Mouse (Mus musculus) forebrain, postnatal 0 days (tissue): ENCODE results near the gene Hoxa9. TPM values are rescaled to one million over a fixed set of nuclear protein-coding genes. Genes with fewer than 3 reads are reported as not detected.

ENCODE experiments used
- ATAC-seq: fragments of 200-750 bp; cut with Nextera tagmentation; 2 replicates; pipeline ENCODE4 v1.8.0; 2017; ENCODE audit warnings: mild to moderate bottlenecking, moderate library complexity
- DNase-seq: peaks from one replicate; pipeline ENCODE4 v3.0.0-alpha.2; 2015
- H3K27ac ChIP-seq: fragments of 300-500 bp; sonication (generic); 2 replicates; pipeline ENCODE4 v1.5.1; 2014; ENCODE audit warnings: low read depth, mild to moderate bottlenecking, antibody characterized with exemption, low read length, moderate library complexity, mixed read lengths
- H3K27me3 ChIP-seq: fragments of 300-500 bp; sonication (generic); 2 replicates; pipeline ENCODE4 v1.6.1; 2014; ENCODE audit warnings: mild to moderate bottlenecking, low read length, mixed read lengths; ENCODE audit not compliant: insufficient read depth
- H3K36me3 ChIP-seq: fragments of 300-500 bp; sonication (generic); 2 replicates; pipeline ENCODE4 v1.6.1; 2014; ENCODE audit warnings: mild to moderate bottlenecking, moderate library complexity; ENCODE audit not compliant: insufficient read depth
- H3K4me1 ChIP-seq: fragments of 300-500 bp; sonication (generic); 2 replicates; pipeline ENCODE4 v1.6.1; 2014; ENCODE audit warnings: antibody characterized with exemption; ENCODE audit not compliant: insufficient read depth
- H3K4me2 ChIP-seq: fragments of 300-500 bp; sonication (generic); 2 replicates; pipeline ENCODE4 v1.6.1; 2014; ENCODE audit warnings: low read depth, mild to moderate bottlenecking, moderate library complexity
- H3K4me3 ChIP-seq: fragments of 300-500 bp; sonication (generic); 2 replicates; pipeline ENCODE4 v1.5.1; 2014; ENCODE audit warnings: low read depth, low read length, mixed read lengths
- H3K9ac ChIP-seq: fragments of 300-500 bp; sonication (generic); 2 replicates; pipeline ENCODE4 v1.6.1; 2014; ENCODE audit warnings: mild to moderate bottlenecking
- H3K9me3 ChIP-seq: fragments of 300-500 bp; sonication (generic); 2 replicates; pipeline ENCODE4 v1.6.1; 2016; ENCODE audit warnings: low read length
- CTCF ChIP-seq: sonication (generic); IDR thresholded peaks from 2 replicates; pipeline ENCODE4 v1.5.1; 2016; ENCODE audit warnings: antibody characterized with exemption, control low read depth, low read depth
- WGBS: fragments of 180-500 bp; shearing (Covaris S2); extraction: QIAGEN DNeasy Blood & Tissue Kit; methylation state at CpG from one replicate; pipeline ENCODE4 v1.1.7; 2014; 5-methylcytosine and 5-hydroxymethylcytosine counted together
- polyA plus RNA-seq: library from polyadenylated mRNA; unstranded; fragments of >200 nt; fragmentation: Nextera tagmentation; extraction: Ambion mirVana; gene quantifications from 2 replicates; pipeline ENCODE4 v1.2.1, GENCODE M21; 2015
- total RNA-seq: library from RNA; depleted of rRNA; stranded (reverse); fragments of >200 nt; gene quantifications from 2 replicates; pipeline ENCODE4 v1.2.3, GENCODE M21; 2014

Gene Hoxa9
- total and polyA plus RNA-seq, 2 experiments from 2014 or later: not detected

DNA sequence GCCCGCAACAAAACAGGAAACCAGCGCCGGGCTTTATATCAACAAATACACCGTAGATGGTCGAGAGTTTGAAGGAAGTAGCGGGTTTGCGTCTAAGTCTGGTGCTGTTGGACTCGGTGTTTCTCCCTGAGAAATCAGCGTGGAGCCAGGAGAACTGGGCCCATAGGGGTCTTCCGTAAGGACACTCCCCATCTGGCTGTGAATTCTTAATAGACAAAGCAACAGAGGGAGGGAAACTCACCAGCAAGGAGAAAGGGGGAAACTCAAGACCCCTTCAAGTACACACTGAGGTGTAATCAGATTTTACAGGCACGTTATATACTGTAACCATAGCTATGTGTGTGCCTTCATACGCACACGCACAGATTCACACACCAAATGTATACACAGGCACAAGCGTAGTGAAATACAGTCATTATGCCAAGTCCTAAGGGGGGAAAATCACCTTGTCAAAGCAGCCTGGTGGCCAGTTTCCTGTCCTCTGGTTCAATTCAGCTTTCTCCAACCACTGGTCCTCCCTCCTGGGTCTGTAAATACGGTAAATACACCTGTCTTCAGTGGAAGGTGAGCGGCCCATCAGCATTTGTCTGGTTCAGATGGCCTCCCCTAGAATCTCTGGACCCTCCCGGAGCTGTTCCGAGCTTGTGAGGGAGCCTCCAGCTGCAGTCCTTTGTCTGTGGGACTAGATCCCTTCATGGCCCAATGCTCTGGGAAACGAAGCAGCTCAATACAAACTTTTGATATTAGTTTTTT lies 35.2 kb upstream of the Hoxa9 start:
- H3K4me1 ChIP-seq: no peaks in the 10 kb centered on the region
- no peaks in the 10 kb centered on the region for H3K36me3 ChIP-seq
- H3K27ac ChIP-seq: no peak overlapping the region
- no peak overlapping the region for H3K9ac ChIP-seq
- 1% methylated on average over 19 of the region's 19 CpGs for WGBS
- DNase-seq (no peak), ATAC-seq (no peak)
- no peaks in the 10 kb centered on the region for H3K9me3 ChIP-seq
- TF ChIP-seq CTCF: no peak
- peaks cover 97% of the 10 kb centered on the region for H3K27me3 ChIP-seq
- H3K4me2 ChIP-seq: no peak overlapping the region
- no peak overlapping the region for H3K4me3 ChIP-seq

DNA sequence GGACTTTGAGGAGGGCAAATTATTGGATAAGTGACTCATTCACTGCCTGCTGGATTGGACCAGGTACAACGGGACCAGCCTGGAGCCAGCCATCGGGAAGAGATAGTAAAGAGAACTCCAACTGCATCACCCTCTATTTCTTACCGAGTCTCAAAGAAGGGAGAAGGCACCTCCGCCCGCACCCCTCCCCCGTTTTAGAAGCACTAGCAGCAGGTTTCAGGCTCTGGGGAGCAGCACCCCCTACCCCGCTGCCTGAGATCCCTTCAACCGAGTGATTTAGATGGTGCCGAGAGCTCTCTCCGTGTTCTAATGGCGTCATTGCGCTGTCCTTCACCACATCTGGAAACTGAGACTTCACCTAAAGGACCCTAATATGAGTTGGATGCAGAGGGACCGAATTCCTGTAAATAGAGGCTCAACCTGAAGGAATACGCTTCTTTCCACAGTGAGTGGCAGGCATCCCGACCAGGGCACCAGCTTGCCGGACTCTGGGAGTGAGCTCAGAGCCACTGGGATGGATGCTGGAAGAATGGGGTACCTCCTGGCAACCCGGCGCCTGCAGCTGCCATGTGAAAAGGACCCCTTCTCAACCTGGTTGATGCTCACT lies 34.5 kb upstream of the Hoxa9 start:
- Histone ChIP-seq H3K4me1 (no peaks in the 10 kb centered on the region), H3K27ac (no peak overlapping the region), H3K9me3 (no peaks in the 10 kb centered on the region), H3K4me2 (no peak overlapping the region), H3K9ac (no peak overlapping the region), H3K36me3 (no peaks in the 10 kb centered on the region), H3K4me3 (no peak overlapping the region), H3K27me3 (peaks cover 96% of the 10 kb centered on the region)
- WGBS: 2% methylated on average over 18 of the region's 18 CpGs
- ATAC-seq (no peak), DNase-seq (no peak)
- no peak for TF ChIP-seq CTCF

DNA sequence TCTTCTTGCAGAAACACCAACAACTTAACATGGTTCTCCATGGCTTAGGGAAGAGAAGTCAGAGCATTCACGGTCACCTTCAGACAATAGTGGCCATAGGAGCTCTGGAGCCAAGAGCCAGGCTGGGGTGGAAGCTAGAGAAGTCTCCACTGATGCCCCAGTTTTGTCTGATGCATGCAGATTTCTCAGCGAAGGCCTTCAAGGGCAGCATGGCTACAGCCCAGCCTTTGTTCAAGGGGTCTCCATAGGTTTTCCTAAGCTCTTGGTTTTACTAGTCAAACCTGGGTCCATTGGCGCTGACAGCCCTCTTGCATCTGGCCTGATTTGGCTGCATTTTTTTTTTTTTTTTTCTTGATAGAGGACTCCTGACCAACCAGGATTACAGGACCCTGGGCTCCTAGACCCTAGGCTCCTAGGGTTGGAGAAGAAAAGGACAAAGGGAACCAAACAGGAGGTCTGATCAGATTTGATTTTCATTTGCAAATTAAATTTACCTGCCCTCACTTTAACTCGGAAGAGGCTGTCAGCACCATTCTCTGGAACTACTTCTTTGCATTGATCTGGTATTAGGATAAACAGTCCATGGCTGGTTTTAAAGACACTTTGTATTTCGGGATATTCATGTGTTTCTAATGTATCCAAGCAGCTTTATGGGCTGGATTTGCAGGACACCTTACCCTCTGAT lies 33.4 kb upstream of the Hoxa9 start:
- under 1% methylated on average over 5 of the region's 5 CpGs for WGBS

GRCm38 (mm10) chr6:52263321-52263585 lies 32.4 kb upstream of the Hoxa9 start:
- ATAC-seq: no peak
- H3K36me3 ChIP-seq: no peaks in the 10 kb centered on the region
- peaks cover 91% of the 10 kb centered on the region for H3K27me3 ChIP-seq
- H3K4me2 ChIP-seq: no peak overlapping the region
- H3K27ac ChIP-seq: no peak overlapping the region
- no peak for DNase-seq
- no peak overlapping the region for H3K4me3 ChIP-seq
- no peak overlapping the region for H3K9ac ChIP-seq
- no peaks in the 10 kb centered on the region for H3K9me3 ChIP-seq
- no peaks in the 10 kb centered on the region for H3K4me1 ChIP-seq
- TF ChIP-seq CTCF: no peak
- WGBS: under 1% methylated on average over 6 of the region's 6 CpGs

More for the DNA sequence above, 33.4 kb upstream of the Hoxa9 start:
- no peak overlapping the region for H3K9ac ChIP-seq
- H3K27me3 ChIP-seq: peaks cover 92% of the 10 kb centered on the region
- no peak overlapping the region for H3K27ac ChIP-seq
- H3K4me2 ChIP-seq: no peak overlapping the region
- no peaks in the 10 kb centered on the region for H3K36me3 ChIP-seq
- DNase-seq: no peak
- no peaks in the 10 kb centered on the region for H3K4me1 ChIP-seq
- no peak for ATAC-seq
- no peak overlapping the region for H3K4me3 ChIP-seq
- H3K9me3 ChIP-seq: no peaks in the 10 kb centered on the region
- no peak for TF ChIP-seq CTCF

- peaks cover 89% of the 10 kb centered on the region for H3K27me3 ChIP-seq
- no peak overlapping the region for H3K27ac ChIP-seq
- 2% methylated on average over 24 of the region's 24 CpGs for WGBS
- H3K4me3 ChIP-seq: no peak overlapping the region
- TF ChIP-seq CTCF: no peak
- no peaks in the 10 kb centered on the region for H3K4me1 ChIP-seq
- no peak overlapping the region for H3K4me2 ChIP-seq
- H3K36me3 ChIP-seq: no peaks in the 10 kb centered on the region
- H3K9me3 ChIP-seq: no peaks in the 10 kb centered on the region
- no peak overlapping the region for H3K9ac ChIP-seq
- DNase-seq (no peak), ATAC-seq (no peak)
These were observed 31.8 kb upstream of the Hoxa9 start for GRCm38 (mm10) chr6:52262463-52263320.

GRCm38 (mm10) chr6:52261751-52262462 lies 31.0 kb upstream of the Hoxa9 start:
- H3K9ac ChIP-seq: no peak overlapping the region
- no peak overlapping the region for H3K4me3 ChIP-seq
- peaks cover 90% of the 10 kb centered on the region for H3K27me3 ChIP-seq
- H3K36me3 ChIP-seq: no peaks in the 10 kb centered on the region
- ATAC-seq (no peak), DNase-seq (no peak)
- WGBS: 4% methylated on average over 9 of the region's 9 CpGs
- no peak overlapping the region for H3K27ac ChIP-seq
- no peak for TF ChIP-seq CTCF
- H3K9me3 ChIP-seq: no peaks in the 10 kb centered on the region
- H3K4me1 ChIP-seq: no peaks in the 10 kb centered on the region
- no peak overlapping the region for H3K4me2 ChIP-seq
